Mouse (Mus musculus): ENCODE measurements around the gene Arhgef1.
"Not testable (repeated sequence)": the region's sequence is repeated elsewhere in the genome, so short reads cannot be mapped to it uniquely, and the experiment has no call there.

Gene Arhgef1

DNA sequence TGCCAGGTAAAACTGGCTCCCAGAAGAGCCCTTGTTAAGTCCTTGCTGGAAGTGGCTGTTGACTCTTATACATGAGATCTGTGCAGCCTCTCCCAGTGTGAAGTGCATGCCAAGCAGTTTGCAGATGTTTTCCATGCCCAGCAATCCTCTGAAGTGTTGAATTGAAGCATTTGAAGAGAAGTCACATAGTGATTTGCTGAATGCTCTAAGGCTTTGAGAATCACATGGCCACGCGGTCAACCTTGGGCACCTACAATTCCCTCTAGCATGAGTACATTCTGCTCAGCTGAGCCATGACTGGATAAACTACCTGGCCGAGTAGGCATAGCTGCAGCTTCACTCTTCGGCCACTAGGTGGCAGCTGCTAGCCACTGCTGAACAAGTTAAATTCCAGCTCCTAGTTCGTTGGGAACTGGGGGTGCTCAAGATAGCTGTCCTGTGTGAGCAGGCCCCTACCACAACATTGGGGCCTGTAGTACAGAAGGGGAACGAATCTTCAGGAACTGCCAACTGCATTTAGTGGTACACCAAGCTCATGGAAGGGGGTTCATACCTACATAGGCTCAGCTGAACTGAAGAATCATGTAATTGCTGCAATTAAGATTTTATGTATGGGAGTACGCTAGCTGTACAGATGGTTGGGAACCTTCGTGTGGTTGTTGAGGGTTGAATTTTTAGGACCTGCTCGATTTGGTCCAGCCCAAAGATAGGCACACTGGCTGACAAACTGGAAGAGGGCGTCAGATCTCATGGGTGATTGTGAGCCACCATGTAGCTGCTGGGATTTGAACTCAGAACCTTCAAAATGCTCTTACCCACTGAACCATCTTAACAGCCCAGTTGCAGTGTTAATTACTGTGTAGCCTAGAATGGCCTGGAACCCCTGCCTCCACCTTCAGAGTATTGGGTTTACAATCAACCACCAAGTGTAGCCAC is 12.2 kb upstream of the Arhgef1 start:
- peak; percentile 67 to 78 for DNase-seq (ENCODE audit: low spot score in 2 of 2)

DNA sequence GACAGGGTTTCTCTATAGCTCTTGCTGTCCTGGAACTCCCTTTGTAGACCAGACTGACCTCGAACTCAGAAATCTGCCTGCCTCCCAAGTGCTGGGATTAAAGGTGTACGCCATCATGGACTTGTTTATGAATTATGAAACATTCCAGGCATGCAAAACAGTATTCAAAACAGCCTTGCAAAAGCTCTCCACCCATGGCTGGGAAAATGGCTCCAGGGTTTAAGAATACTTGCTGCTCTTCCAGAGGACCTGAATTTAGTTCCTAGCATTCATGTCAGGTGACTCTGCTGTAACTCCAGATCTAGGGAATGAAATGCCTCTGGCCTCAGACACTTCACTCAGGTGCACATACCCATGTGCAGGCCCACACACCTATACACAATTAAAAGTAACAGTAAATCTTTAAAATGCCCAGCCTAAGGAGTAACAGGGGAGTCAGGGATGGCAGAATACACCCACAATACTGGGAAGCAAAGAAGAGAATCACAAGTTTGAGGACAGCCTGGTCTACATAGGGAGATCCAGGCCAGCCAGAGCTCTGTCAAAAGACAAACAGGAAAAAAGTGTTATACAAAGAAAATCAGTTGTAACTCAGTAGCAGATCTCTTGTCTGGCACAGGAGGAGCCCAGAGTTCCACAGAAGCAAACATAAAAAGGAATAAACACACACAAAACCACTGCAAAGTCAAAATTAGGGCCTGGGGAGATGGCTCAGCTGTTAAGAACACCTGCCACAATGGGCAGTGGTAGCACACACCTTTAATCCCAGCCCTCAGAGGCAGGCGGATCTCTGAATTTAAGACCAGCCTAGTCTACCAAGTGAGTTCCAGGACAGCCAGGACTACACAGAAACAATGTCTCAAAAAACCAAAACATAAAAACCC is 11.2 kb upstream of the Arhgef1 start:
- DNase-seq (ENCODE audit: low spot score in 2 of 2): no peak

DNA sequence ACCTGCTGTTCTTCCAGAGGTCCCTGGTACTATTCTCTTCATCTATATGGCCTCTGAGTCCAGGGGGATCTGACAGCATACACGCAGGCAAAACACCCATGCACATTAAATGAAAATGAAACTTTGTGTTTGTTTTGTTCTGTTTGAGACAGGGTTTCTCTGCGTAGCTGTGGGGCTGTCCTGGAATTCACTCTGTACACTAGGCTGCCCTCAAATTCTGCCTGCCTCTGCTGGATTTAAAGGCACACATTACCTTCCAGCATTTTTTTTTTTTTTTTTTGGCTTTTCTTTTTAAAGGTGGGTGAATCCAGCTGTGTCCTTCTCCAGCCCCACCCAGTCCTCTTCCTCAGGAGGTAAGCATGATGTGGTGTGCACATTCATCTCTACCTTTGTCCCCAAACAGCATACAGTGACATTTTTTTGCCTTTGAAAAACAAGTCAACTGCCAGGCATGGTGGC is 10.6 kb upstream of the Arhgef1 start:
- no peak for DNase-seq (ENCODE audit: low spot score in 2 of 2)

DNA sequence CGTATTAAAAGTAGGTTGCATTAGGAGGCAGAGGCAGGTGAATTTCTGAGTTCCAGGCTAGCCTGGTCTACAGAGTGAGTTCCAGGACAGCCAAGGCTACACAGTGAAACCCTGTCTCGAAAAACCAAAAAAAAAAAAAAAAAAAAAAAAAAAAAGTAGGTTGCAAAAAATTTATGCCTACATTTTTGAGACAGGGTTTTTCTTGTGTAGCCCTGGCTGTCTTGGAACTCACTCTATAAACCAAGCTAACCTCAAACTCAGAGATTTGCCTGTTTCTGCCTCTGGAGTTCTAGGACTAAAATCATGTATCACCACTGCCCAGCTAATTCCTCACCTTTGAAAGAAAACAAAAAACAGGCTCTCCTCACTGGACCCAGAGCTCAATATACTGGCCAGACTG is 7.0 kb upstream of the Arhgef1 start:
- not testable (repeated sequence) for DNase-seq (ENCODE audit: low spot score in 2 of 2)

DNA sequence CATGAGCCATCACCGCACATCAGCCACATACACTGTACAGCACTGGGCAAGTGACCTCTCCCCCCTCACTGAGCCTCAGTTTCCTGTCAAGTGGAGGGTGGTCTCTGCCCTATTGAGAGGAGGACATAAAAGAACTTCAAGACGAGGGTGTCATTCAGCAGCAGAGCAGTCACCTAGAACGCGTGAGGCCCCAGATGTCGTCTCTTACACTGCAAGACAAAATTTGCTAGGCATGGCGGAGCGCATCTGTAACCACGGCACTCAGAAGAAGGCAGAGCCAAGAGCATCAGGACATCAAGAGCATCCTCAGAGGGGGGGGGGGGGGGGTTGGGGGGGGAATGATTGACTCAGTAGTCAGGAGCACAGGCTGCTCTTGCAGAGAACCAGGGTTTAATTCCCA is 6.4 kb upstream of the Arhgef1 start:
- DNase-seq (ENCODE audit: low spot score in 2 of 2): peak in 1 of 2 experiments; percentile 56

DNA sequence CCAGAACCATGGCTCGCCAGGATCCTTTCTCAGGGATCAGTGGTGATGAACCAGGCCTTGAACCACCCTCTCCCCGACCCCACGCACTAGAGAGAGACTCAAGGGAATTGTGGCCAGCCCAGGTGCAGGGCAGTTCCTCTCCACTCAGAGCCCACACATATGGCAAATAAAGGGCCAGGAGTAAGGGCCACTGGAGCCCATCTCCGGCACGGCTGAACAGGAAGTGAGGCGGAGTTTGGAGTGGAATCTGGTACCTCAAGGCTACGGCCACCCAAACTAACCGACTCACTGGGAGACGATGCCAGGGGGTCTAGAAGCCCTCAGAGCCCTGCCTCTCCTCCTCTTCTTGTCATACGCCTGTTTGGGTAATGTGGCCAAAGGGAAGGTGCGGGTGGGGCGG is 5.5 kb upstream of the Arhgef1 start, which contains the start of gene Cd79a:
Cd79a (plus strand) TSS at position 158 of the 400 bp plus-strand sequence.
- peak in 1 of 2 experiments; percentile 82 for DNase-seq (ENCODE audit: low spot score in 2 of 2)

DNA sequence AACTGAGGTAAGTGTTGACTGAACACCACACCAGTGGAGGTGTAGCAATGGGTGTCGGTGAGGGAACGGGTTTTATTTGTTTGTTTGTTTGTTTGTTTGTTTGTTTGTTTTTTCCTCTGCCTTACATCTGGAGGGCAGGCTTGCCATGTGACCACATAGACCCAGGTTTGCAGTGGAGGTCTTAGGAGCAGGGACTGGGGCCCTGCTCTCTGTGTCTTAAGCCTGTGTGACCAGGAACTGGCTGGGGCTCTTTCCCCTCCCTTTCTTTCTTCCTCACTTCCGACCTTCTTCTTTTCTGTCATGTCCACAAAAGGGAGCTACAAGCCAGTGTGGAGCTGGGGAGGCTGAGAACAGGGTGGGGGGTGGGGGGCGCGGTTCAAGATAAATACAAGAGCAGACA is 4.8 kb upstream of the Arhgef1 start:
- DNase-seq (ENCODE audit: low spot score in 2 of 2): no peak

DNA sequence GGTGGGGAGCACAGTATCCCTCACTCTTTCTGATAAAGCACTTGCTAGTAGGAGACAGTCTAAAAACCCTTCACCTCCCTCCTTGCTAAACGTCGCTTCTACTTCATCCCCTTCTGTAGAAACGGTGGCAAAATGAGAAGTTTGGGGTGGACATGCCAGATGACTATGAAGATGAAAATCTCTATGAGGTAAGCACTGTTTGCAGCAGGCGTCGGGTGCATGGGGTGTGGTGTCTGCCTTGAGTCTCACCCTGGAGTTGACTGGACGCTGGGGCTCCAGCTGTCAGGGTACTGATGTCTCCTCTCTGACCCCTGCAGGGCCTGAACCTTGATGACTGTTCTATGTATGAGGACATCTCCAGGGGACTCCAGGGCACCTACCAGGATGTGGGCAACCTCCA is 1.6 kb upstream of the Arhgef1 start:
- DNase-seq (ENCODE audit: low spot score in 2 of 2): peak in 1 of 2 experiments; percentile 44

DNA sequence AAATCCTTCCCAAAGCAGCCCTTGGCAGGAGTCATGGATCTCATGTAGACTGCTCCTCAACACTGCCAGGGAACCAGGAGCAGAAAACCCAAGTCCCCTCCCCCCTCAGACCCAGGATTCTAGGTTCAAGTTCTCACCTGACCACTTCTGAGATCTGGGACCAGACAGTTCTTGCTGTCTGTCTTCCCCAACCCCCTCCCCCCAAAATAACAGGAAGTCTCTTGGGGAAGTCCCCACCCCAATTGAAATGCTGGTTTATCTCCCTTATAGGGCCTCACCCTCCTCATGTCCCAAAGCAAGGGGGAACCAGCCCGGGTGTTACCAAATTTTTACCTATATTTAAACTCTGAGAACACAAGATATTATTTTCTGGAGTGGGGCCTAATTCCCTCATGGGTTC is 870 bp upstream of the Arhgef1 start:
- peak in 1 of 2 experiments; percentile 45 for DNase-seq (ENCODE audit: low spot score in 2 of 2)

DNA sequence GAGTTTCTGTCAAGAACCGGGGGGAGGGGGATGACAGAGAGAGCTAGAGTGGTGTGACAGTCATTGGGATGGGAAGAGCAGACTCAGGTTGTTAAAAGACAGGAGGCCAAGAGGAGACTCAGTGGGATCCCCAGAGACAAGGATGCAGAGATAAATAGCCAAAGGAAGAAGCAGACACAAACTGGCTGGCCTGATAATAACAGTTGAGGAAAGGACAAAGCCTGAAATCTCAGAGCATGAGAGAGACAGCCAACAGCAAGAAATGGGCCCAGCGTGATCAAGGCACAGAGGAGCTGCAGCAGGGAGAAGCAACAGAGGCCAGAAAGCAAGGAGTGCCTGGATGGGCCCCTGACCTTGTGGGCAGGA is 465 bp upstream of the Arhgef1 start:
- DNase-seq (ENCODE audit: low spot score in 2 of 2): peak in 1 of 2 experiments; percentile 31

DNA sequence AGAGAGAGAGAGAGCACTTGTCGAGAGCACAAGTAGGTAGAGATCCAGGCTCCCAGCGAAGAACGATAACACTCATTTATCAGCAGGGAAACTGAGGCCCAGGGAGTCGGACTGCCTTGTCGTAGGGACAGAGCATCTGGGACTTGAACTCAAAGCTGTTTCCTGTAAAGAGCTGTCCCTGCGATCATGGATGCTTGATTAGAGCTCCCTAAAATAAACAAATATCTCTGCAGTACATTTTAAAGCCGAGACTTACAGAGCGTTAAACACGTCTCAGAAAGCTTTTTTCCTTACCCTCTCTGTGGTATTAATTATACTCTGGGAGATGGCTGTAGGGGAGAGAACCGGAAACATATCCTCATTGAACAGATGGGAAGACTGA is 723 bp downstream of the Arhgef1 start:
- DNase-seq (ENCODE audit: low spot score in 2 of 2): peak in 1 of 2 experiments; percentile 42

DNA sequence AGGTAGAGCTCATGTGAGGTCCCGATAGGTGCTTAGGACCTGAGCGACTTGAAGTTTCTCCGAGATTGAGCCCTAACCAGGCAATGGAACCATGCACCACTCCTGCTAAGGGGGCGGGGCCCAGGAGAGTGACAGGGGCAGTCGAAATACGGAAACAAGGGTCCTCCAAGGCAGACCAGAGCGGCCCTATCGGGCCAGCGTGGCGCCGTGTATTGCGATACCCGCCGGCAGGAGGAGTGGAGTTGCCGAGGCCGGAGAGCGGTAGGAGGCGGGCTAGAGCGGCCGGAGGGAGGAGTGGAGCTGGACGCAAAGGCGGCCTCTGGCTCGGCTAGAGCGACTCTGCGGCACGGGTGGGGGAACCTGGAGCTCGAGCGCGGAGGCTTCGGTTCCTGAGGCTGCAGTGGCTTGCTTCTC is 1.4 kb downstream of the Arhgef1 start:
- DNase-seq (ENCODE audit: low spot score in 2 of 2): peak; percentile 93 to 98

DNA sequence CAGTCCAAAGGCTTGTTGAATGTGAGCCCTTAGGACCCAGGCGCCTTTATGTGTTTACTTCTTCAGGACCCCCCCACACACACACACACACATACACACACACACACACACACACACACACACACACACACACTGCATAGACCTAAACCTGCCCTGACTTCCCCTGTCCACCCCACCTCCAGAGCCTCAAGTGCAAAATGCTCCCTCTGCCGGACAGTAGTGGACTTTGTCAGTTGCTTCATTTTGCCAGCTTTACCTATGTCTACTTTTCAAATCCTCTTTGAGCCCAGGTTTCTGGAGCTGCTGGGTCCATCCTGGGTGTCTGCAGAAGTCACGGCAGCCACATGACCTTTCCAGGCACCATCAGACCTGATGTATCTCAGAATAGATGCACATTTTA is 2.2 kb downstream of the Arhgef1 start:
- peak; percentile 63 to 86 for DNase-seq (ENCODE audit: low spot score in 2 of 2)

DNA sequence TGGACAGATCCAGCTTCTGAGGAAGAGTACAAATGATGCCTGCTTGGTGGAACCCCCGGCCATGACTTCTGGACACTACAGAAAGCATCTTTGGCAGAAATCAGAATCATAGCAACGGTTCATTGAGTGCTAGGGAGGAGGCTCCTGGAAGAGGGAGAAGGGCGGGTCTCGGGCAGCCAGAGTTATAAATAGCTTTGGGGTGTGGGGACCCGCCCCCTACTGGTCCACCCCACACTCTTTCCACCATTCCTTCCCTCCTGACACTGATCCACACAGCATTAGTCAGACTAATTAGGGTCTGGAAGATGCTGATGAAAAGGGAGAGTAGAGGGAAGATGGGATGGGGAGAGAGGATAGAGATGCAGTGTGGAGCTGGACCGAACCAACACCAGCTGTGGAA is 3.8 kb downstream of the Arhgef1 start:
- no peak for DNase-seq (ENCODE audit: low spot score in 2 of 2)

DNA sequence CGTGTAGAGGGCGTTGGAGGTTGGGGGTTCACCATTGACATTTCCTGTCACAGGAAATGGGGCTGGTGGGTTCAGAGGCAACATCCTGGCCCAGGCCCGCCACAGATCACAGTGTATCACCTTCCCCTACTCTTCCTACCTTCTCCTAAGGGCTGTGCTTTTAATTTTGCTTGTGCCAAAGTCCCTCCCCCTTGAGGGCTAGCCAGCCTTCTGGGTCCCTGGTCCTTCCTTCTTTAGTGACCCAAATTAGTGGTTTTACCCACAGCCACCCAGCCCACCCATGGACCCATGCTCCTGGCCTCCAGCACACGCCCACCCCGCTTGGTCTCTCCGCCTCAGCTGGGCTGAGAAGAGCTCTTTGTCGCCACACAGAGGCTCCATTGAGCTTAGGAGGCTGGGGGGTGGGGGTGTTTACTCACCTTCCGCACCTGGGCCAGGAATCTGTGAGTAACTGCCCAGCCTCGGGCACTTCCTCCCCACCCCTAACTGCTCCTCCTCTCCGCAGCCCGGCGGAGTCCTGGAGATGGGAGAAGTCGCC is 4.6 kb downstream of the Arhgef1 start:
- peak in 1 of 2 experiments; percentile 64 for DNase-seq (ENCODE audit: low spot score in 2 of 2)

DNA sequence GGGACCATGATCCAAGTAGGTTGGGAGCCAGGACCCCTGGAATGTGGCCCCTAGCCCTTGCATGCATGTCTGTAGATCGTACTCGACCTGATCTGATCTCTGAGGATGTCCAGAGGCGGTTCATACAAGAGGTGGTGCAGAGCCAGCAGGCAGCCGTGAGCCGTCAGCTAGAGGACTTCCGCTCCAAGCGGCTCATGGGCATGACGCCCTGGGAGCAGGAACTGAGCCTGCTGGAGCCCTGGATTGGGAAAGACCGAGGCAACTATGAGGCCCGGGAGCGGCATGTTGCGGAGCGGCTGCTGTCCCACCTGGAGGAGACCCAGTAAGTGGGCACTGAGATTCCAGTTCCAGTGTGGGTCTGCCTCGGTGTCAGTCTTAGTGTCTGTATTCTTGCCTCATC is 9.8 kb downstream of the Arhgef1 start:
- DNase-seq (ENCODE audit: low spot score in 2 of 2): no peak

DNA sequence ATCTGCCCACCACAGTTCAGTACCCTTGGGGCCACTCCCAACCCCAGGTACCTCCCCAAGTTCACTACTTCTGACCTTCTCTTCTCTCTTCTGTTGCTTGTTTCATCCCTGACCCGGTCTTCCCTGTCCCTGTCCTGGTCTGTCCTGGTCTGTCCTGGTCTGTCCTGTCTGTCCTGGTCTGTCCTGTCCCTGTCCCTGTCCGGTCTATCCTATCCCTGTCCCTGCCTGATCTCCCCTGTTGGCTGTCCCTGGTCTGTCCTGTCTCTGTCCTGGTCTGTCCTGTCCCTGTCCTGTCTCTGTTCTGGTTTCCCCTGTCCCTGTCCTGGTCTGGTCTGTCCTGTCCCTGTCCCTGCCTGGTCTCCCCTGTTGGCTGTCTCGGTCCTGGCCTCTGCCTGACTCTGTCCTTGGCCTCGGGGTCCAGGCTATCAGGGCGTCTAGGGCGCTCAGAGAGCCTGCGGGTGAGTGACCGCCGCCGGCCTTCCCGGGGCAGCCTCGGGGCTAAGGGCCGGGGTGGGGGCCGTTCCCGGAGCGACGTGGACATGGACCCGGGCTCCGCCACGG is 16.1 kb downstream of the Arhgef1 start:
- no peak for DNase-seq (ENCODE audit: low spot score in 2 of 2)

DNA sequence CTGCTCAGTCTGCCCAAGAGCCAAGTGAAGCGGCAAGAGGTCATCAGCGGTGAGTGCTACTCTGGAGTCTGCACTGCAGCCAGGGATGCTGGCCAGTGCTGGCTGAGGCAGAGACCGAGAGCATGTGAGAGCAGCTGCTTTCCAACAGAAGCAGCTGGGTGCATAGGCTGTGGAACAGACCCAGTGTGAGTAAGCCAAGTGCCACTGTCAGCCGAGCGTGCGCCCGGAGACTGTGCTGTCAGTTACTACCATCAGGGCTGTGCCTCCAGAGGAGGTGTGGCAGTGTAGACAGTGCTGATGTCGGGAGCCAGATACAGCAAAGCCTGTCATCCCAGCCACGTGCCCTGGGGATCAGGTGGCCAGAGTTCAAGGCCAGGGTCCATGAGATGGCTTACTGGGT is 17.0 kb downstream of the Arhgef1 start:
- no peak for DNase-seq (ENCODE audit: low spot score in 2 of 2)

DNA sequence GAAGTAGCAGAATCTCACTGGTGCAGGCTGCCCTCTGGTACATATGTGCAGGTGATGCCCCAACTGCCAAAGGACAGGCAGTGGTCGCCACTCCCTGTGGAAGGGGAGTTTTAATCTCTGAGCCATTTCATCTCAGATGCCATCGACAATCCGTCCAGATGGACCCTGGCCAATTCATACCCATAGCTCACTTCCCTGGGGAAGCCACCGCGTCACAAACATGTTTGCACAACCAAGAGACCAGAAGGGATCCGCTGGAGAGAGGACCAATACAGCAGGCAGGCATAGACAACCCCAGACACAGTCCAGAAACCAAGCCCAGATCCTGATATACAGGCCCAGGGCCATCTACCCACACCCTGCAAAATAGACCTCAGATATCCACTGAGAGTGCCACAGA is 27.8 kb downstream of the Arhgef1 start:
- DNase-seq (ENCODE audit: low spot score in 2 of 2): no peak

DNA sequence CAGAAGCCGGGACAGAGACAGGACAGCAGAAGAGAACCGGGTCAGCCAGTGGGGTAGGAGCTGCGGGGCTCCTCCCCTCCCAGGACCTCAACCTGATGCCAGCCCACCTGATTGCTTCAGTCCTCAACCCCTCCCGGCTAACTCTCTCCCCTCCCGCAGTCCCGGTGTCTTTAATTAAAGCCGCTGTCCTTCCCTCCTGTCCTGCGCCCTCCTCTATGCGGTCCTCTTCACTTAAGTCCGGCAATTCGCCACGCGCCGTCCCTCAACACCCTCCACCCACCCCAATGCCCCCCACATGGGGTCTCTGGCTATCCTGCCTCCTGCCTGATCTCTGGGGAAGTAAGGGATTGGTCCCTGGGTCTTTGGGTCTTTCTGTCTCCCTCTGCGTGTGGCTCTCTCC is 28.9 kb downstream of the Arhgef1 start:
- DNase-seq (ENCODE audit: low spot score in 2 of 2): no peak

DNA sequence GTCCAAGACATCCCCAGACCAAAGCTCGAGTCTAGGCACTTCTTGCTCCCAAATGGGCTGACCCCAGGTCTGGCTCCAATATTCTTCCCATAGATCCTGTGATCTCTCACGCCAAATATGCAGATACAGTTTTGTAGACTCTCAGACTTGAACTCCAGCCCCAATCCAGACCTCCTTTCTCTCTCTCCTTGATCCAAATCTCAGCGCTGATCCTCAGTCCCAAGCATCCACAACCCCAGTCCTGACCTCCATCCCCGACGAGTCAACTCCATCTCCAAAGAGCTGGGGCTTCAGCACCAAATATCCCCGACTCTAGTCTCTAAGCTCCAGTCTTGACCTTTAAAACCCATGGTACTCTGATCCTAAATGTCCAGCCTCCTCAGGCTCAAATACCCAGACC is 40.9 kb downstream of the Arhgef1 start:
- DNase-seq (ENCODE audit: low spot score in 2 of 2): no peak
